Mouse (Mus musculus): ENCODE data around the gene Cdx2. TPM values are rescaled to one million over a fixed set of nuclear protein-coding genes. Genes with fewer than 3 reads are reported as not detected.

The Cdx2 gene
- total and polyA plus RNA-seq, 3 experiments, result not detected

GRCm38 (mm10) chr5:147276701-147277546 is 30.1 kb downstream of the Cdx2 start:
- H3K4me1 ChIP-seq (ENCODE audit: control insufficient read depth in 1 of 2, insufficient read depth in 2 of 2), result no peaks in the 10 kb centered on the region
- no peaks in the 10 kb centered on the region for H3K79me2 ChIP-seq (replicated peaks; ENCODE audit: control insufficient read depth, extremely low read depth, insufficient read depth, poor library complexity, severe bottlenecking)
- no peak for DNase-seq (ENCODE audit: extremely low read depth)
- no peak overlapping the region for H3K4me3 ChIP-seq (replicated peaks in 1 of 3; ENCODE audit: low read depth in 2 of 3, low read length in 2 of 3, poor library complexity in 1 of 3)
- H3K4me2 ChIP-seq (ENCODE audit: insufficient read depth, low read depth, poor library complexity, severe bottlenecking), result no peak overlapping the region
- peaks cover 70% of the 10 kb centered on the region for H3K27me3 ChIP-seq (replicated peaks)
- in situ Hi-C loops (cut with MboI; ENCODE audit: low pct_ligation_motif_present, low pct_unique_long_range_greater_than_20kb, low sequenced_read_pairs), result no loop called here
- no peaks in the 10 kb centered on the region for H3K36me3 ChIP-seq (replicated peaks in 1 of 2; ENCODE audit: control insufficient read depth in 1 of 2, insufficient read depth in 1 of 2, low read length in 1 of 2)
- no peak for TF ChIP-seq ZKSCAN1 (IDR thresholded peaks at IDR 0.05; ENCODE audit: borderline replicate concordance, low read depth, low read length)
- no peak for TF ChIP-seq TCF12 (IDR thresholded peaks at IDR 0.05; ENCODE audit: low read depth, low read length)
- H3K27ac ChIP-seq (ENCODE audit: insufficient read depth, low read depth), result no peak overlapping the region
- no peaks in the 10 kb centered on the region for H3K9me3 ChIP-seq (replicated peaks; ENCODE audit: low read length)
- dilution Hi-C loops (cut with MboI; ENCODE audit: extremely low pct_ligation_motif_present, extremely low pct_unique_long_range_greater_than_20kb, low sequenced_read_pairs), result no loop called here
- no peak overlapping the region for H3K9ac ChIP-seq (ENCODE audit: insufficient read depth, low read depth)

DNA sequence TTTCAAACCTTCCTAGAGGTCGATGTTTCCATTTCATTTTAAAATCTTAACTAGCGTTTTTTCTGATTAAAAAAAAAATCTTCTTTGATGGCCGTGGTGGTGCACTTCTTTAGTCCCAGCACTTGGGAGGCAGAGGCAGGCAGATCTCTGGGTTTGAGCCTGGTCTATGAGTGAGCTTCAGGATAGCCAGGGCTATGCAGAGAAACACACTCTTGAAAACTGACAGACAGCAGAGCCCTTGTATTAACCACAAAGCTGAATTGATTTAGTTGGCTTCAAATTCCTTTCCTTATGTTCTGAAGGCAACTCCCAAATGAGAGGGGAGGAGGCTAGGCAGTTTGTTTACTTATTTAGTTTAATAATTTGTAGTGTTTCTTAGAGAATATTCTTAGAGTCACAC is 31.3 kb downstream of the Cdx2 start:
- Histone ChIP-seq H3K27ac (ENCODE audit: insufficient read depth, low read depth) (no peak overlapping the region), H3K36me3 (replicated peaks in 1 of 2; ENCODE audit: control insufficient read depth in 1 of 2, insufficient read depth in 1 of 2, low read length in 1 of 2) (no peaks in the 10 kb centered on the region), H3K79me2 (replicated peaks; ENCODE audit: control insufficient read depth, extremely low read depth, insufficient read depth, poor library complexity, severe bottlenecking) (no peaks in the 10 kb centered on the region), H3K4me3 (replicated peaks in 1 of 3; ENCODE audit: low read depth in 2 of 3, low read length in 2 of 3, poor library complexity in 1 of 3) (no peak overlapping the region), H3K9me3 (replicated peaks; ENCODE audit: low read length) (no peaks in the 10 kb centered on the region), H3K4me1 (ENCODE audit: control insufficient read depth in 1 of 2, insufficient read depth in 2 of 2) (no peaks in the 10 kb centered on the region), H3K4me2 (ENCODE audit: insufficient read depth, low read depth, poor library complexity, severe bottlenecking) (no peak overlapping the region), H3K9ac (ENCODE audit: insufficient read depth, low read depth) (no peak overlapping the region), H3K27me3 (replicated peaks) (peaks cover 71% of the 10 kb centered on the region)
- no peak for TF ChIP-seq ETS1 (conservative IDR thresholded peaks at IDR 0.05; ENCODE audit: low read depth, low read length)
- no peak for TF ChIP-seq ZC3H11A (IDR thresholded peaks at IDR 0.05; ENCODE audit: low read depth, low read length)
- no peak for TF ChIP-seq KAT2A (IDR thresholded peaks at IDR 0.05; ENCODE audit: insufficient replicate concordance, low read length)
- TF ChIP-seq E2F4 (IDR thresholded peaks at IDR 0.05; ENCODE audit: insufficient replicate concordance, low read depth, low read length), result no peak
- TF ChIP-seq MXI1 (IDR thresholded peaks at IDR 0.05; ENCODE audit: low read depth, low read length), result no peak
- TF ChIP-seq MEF2A (IDR thresholded peaks at IDR 0.05; ENCODE audit: borderline replicate concordance, low read depth, low read length), result no peak
- in situ Hi-C loops (cut with MboI; ENCODE audit: low pct_ligation_motif_present, low pct_unique_long_range_greater_than_20kb, low sequenced_read_pairs), result no loop called here
- no peak for DNase-seq (ENCODE audit: extremely low read depth)
- dilution Hi-C loops (cut with MboI; ENCODE audit: extremely low pct_ligation_motif_present, extremely low pct_unique_long_range_greater_than_20kb, low sequenced_read_pairs), result no loop called here

DNA sequence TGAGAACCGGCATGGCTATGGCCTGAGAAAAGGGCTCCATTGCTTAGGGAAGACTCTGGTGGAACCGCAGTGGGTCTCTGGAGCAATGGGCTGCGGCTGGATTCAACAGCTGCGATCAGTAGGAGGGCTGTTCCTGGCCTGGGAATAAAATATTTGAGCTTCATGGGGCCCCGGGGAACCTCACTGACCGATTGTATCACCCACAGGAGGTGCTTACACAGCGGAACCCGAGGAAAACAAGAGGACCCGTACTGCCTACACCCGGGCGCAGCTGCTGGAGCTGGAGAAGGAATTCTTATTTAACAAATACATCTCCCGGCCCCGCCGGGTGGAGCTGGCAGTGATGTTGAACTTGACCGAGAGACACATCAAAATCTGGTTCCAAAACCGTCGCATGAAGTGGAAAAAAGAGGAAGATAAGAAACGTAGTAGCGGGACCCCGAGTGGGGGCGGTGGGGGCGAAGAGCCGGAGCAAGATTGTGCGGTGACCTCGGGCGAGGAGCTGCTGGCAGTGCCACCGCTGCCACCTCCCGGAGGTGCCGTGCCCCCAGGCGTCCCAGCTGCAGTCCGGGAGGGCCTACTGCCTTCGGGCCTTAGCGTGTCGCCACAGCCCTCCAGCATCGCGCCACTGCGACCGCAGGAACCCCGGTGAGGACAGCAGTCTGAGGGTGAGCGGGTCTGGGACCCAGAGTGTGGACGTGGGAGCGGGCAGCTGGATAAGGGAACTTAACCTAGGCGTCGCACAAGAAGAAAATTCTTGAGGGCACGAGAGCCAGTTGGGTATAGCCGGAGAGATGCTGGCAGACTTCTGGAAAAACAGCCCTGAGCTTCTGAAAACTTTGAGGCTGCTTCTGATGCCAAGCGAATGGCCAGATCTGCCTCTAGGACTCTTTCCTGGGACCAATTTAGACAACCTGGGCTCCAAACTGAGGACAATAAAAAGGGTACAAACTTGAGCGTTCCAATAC is 32.6 kb downstream of the Cdx2 start:
- no peak overlapping the region for H3K9ac ChIP-seq (ENCODE audit: insufficient read depth, low read depth)
- dilution Hi-C loops (cut with MboI; ENCODE audit: extremely low pct_ligation_motif_present, extremely low pct_unique_long_range_greater_than_20kb, low sequenced_read_pairs), result no loop called here
- DNase-seq (ENCODE audit: extremely low read depth), result no peak
- no peak overlapping the region for H3K27ac ChIP-seq (ENCODE audit: insufficient read depth, low read depth)
- no peak overlapping the region for H3K4me3 ChIP-seq (replicated peaks in 1 of 3; ENCODE audit: low read depth in 2 of 3, low read length in 2 of 3, poor library complexity in 1 of 3)
- H3K9me3 ChIP-seq (replicated peaks; ENCODE audit: low read length), result no peaks in the 10 kb centered on the region
- H3K4me1 ChIP-seq (ENCODE audit: control insufficient read depth in 1 of 2, insufficient read depth in 2 of 2), result no peaks in the 10 kb centered on the region
- TF ChIP-seq PAX5 (IDR thresholded peaks at IDR 0.05; ENCODE audit: low read length) (no peak), NELFE (IDR thresholded peaks at IDR 0.05; ENCODE audit: low read depth, low read length) (no peak), ZNF384 (IDR thresholded peaks at IDR 0.05; ENCODE audit: low read depth, low read length) (no peak), NRF1 (IDR thresholded peaks at IDR 0.05; ENCODE audit: low read depth, low read length) (no peak), ELF1 (IDR thresholded peaks at IDR 0.05; ENCODE audit: low read depth, low read length) (no peak), SIN3A (IDR thresholded peaks at IDR 0.05; ENCODE audit: low read length) (no peak), GABPA (IDR thresholded peaks at IDR 0.05; ENCODE audit: insufficient replicate concordance, low read depth, low read length) (no peak), ZKSCAN1 (IDR thresholded peaks at IDR 0.05; ENCODE audit: borderline replicate concordance, low read depth, low read length) (no peak), ETS1 (conservative IDR thresholded peaks at IDR 0.05; ENCODE audit: low read depth, low read length) (no peak), POLR2A (IDR thresholded peaks at IDR 0.05; ENCODE audit: low read depth, low read length) (no peak), MXI1 (IDR thresholded peaks at IDR 0.05; ENCODE audit: low read depth, low read length) (no peak), MAZ (IDR thresholded peaks at IDR 0.05; ENCODE audit: low read depth, low read length) (no peak), RCOR1 (conservative IDR thresholded peaks at IDR 0.05; ENCODE audit: low read depth, low read length) (no peak), RAD21 (IDR thresholded peaks at IDR 0.05; ENCODE audit: low read depth, low read length) (no peak)
- peaks cover 72% of the 10 kb centered on the region for H3K27me3 ChIP-seq (replicated peaks)
- in situ Hi-C loops (cut with MboI; ENCODE audit: low pct_ligation_motif_present, low pct_unique_long_range_greater_than_20kb, low sequenced_read_pairs), result no loop called here
- H3K4me2 ChIP-seq (ENCODE audit: insufficient read depth, low read depth, poor library complexity, severe bottlenecking), result no peak overlapping the region
- H3K36me3 ChIP-seq (replicated peaks in 1 of 2; ENCODE audit: control insufficient read depth in 1 of 2, insufficient read depth in 1 of 2, low read length in 1 of 2), result no peaks in the 10 kb centered on the region
- no peaks in the 10 kb centered on the region for H3K79me2 ChIP-seq (replicated peaks; ENCODE audit: control insufficient read depth, extremely low read depth, insufficient read depth, poor library complexity, severe bottlenecking)
